Mouse (Mus musculus): ENCODE measurements at regions not wholly inside any gene's neighbourhood (a gene's known extent, or its start where the extent isn't known, plus 50 kb on each side); places are given as distances from the start of the nearest gene placed in this dataset.

- WGBS = 61% methylated on average over 3 of the region's 3 CpGs
- H3K4me1 ChIP-seq (ENCODE audit: control insufficient read depth, insufficient read depth, low read length) = no peaks in the 10 kb centered on the region
- no peak for DNase-seq
- no peak overlapping the region for H3K27ac ChIP-seq (ENCODE audit: insufficient read depth, low read length)
- TF ChIP-seq POLR2A (IDR thresholded peaks at IDR 0.05; ENCODE audit: borderline replicate concordance, insufficient read depth, low read length) (no peak), CTCF (IDR thresholded peaks at IDR 0.05; ENCODE audit: borderline replicate concordance, insufficient read depth, low read depth, low read length) (no peak)
- peaks cover 1% of the 10 kb centered on the region; the same call in 1 of the 2 replicates for H3K27me3 ChIP-seq (ENCODE audit: control insufficient read depth, insufficient read depth, low read length)
- H3K4me3 ChIP-seq (replicated peaks; ENCODE audit: insufficient read depth, low read depth, low read length) = no peak overlapping the region
Measured at GRCm38 (mm10) chr2:158909086-158909485, 114.5 kb downstream of the Dhx35 start.

GRCm38 (mm10) chr2:158910325-158910724 lies 115.7 kb downstream of the Dhx35 start:
- TF ChIP-seq CTCF (IDR thresholded peaks at IDR 0.05; ENCODE audit: borderline replicate concordance, insufficient read depth, low read depth, low read length) (no peak), POLR2A (IDR thresholded peaks at IDR 0.05; ENCODE audit: borderline replicate concordance, insufficient read depth, low read length) (no peak)
- WGBS = 50% methylated on average over 8 of the region's 8 CpGs
- Histone ChIP-seq H3K27me3 (ENCODE audit: control insufficient read depth, insufficient read depth, low read length) (peaks cover 1% of the 10 kb centered on the region; the same call in 1 of the 2 replicates), H3K4me3 (replicated peaks; ENCODE audit: insufficient read depth, low read depth, low read length) (no peak overlapping the region), H3K27ac (ENCODE audit: insufficient read depth, low read length) (no peak overlapping the region), H3K4me1 (ENCODE audit: control insufficient read depth, insufficient read depth, low read length) (no peaks in the 10 kb centered on the region)
- no peak for DNase-seq

- Histone ChIP-seq H3K4me1 (ENCODE audit: control insufficient read depth, insufficient read depth, low read length) (no peaks in the 10 kb centered on the region), H3K4me3 (replicated peaks; ENCODE audit: insufficient read depth, low read depth, low read length) (no peak overlapping the region), H3K27me3 (ENCODE audit: control insufficient read depth, insufficient read depth, low read length) (peaks cover 2% of the 10 kb centered on the region; the same call in 1 of the 2 replicates), H3K27ac (ENCODE audit: insufficient read depth, low read length) (no peak overlapping the region)
- no peak for TF ChIP-seq POLR2A (IDR thresholded peaks at IDR 0.05; ENCODE audit: borderline replicate concordance, insufficient read depth, low read length)
- no peak for TF ChIP-seq CTCF (IDR thresholded peaks at IDR 0.05; ENCODE audit: borderline replicate concordance, insufficient read depth, low read depth, low read length)
- 25% methylated on average over 7 of the region's 7 CpGs for WGBS
- DNase-seq = no peak
Measured at GRCm38 (mm10) chr2:158911191-158911590, 116.6 kb downstream of the Dhx35 start.

GRCm38 (mm10) chr2:158912631-158913258 lies 118.1 kb downstream of the Dhx35 start:
- Histone ChIP-seq H3K27ac (ENCODE audit: insufficient read depth, low read length) (no peak overlapping the region), H3K27me3 (ENCODE audit: control insufficient read depth, insufficient read depth, low read length) (peaks cover 2% of the 10 kb centered on the region; the same call in 1 of the 2 replicates), H3K4me3 (replicated peaks; ENCODE audit: insufficient read depth, low read depth, low read length) (no peak overlapping the region), H3K4me1 (ENCODE audit: control insufficient read depth, insufficient read depth, low read length) (no peaks in the 10 kb centered on the region)
- 38% methylated on average over 9 of the region's 9 CpGs for WGBS
- DNase-seq = peak; percentile 7 to 21
- peak; percentile 81 for TF ChIP-seq CTCF (IDR thresholded peaks at IDR 0.05; ENCODE audit: borderline replicate concordance, insufficient read depth, low read depth, low read length)
- no peak for TF ChIP-seq POLR2A (IDR thresholded peaks at IDR 0.05; ENCODE audit: borderline replicate concordance, insufficient read depth, low read length)

- peaks cover 1% of the 10 kb centered on the region; the same call in 1 of the 2 replicates for H3K27me3 ChIP-seq (ENCODE audit: control insufficient read depth, insufficient read depth, low read length)
- no peak overlapping the region for H3K4me3 ChIP-seq (replicated peaks; ENCODE audit: insufficient read depth, low read depth, low read length)
- H3K27ac ChIP-seq (ENCODE audit: insufficient read depth, low read length) = no peak overlapping the region
- no peaks in the 10 kb centered on the region for H3K4me1 ChIP-seq (ENCODE audit: control insufficient read depth, insufficient read depth, low read length)
- no peak for TF ChIP-seq CTCF (IDR thresholded peaks at IDR 0.05; ENCODE audit: borderline replicate concordance, insufficient read depth, low read depth, low read length)
- no peak for TF ChIP-seq POLR2A (IDR thresholded peaks at IDR 0.05; ENCODE audit: borderline replicate concordance, insufficient read depth, low read length)
- 19% methylated on average over 6 of the region's 6 CpGs for WGBS
- no peak for DNase-seq
Measured at GRCm38 (mm10) chr2:158917398-158917797, 122.8 kb downstream of the Dhx35 start.

- Histone ChIP-seq H3K27ac (ENCODE audit: insufficient read depth, low read length) (no peak overlapping the region), H3K4me1 (ENCODE audit: control insufficient read depth, insufficient read depth, low read length) (no peaks in the 10 kb centered on the region), H3K27me3 (ENCODE audit: control insufficient read depth, insufficient read depth, low read length) (peaks cover 1% of the 10 kb centered on the region; the same call in 1 of the 2 replicates), H3K4me3 (replicated peaks; ENCODE audit: insufficient read depth, low read depth, low read length) (no peak overlapping the region)
- WGBS = 82% methylated on average over 5 of the region's 5 CpGs
- no peak for DNase-seq
- TF ChIP-seq POLR2A (IDR thresholded peaks at IDR 0.05; ENCODE audit: borderline replicate concordance, insufficient read depth, low read length) (no peak), CTCF (IDR thresholded peaks at IDR 0.05; ENCODE audit: borderline replicate concordance, insufficient read depth, low read depth, low read length) (no peak)
Measured at GRCm38 (mm10) chr2:158918312-158918711, 123.7 kb downstream of the Dhx35 start.

GRCm38 (mm10) chr2:158921342-158922255 lies 127.0 kb downstream of the Dhx35 start:
- WGBS = 55% methylated on average over 12 of the region's 12 CpGs
- Histone ChIP-seq H3K4me1 (ENCODE audit: control insufficient read depth, insufficient read depth, low read length) (no peaks in the 10 kb centered on the region), H3K27ac (ENCODE audit: insufficient read depth, low read length) (no peak overlapping the region), H3K27me3 (ENCODE audit: control insufficient read depth, insufficient read depth, low read length) (no peaks in the 10 kb centered on the region; the same call in 1 of the 2 replicates), H3K4me3 (replicated peaks; ENCODE audit: insufficient read depth, low read depth, low read length) (no peak overlapping the region)
- TF ChIP-seq POLR2A (IDR thresholded peaks at IDR 0.05; ENCODE audit: borderline replicate concordance, insufficient read depth, low read length) = no peak
- TF ChIP-seq CTCF (IDR thresholded peaks at IDR 0.05; ENCODE audit: borderline replicate concordance, insufficient read depth, low read depth, low read length) = no peak
- no peak for DNase-seq
